9 mouse cellular contexts compared by ENCODE assay signal in the genomic region with DNA sequence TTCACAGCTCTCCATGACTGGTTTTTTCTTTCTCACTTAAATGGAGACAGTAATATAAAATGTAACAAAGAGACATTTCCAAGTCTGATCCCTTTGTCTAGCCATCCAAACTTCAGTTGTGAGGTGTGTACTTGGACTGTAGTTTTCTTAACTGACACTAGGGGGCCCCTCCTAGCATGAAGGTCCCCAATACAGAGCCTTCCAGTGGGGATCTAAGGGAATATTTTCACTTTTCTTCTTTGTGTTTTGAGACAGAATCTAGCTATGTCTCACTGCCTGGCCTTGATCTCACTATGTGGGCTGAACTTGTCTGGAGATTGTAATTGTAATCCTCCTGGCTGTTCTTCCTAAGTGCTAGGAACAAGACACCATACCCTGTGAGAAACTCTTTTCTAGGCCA. TPM values are rescaled to one million over a fixed set of nuclear protein-coding genes. Genes with fewer than 3 reads are reported as not detected.
A peak's percentile ranks its signal among the peaks of the same experiment; 100 is the strongest.
DNase-seq lines count a peak whose midpoint lies in the region; ATAC-seq and TF ChIP-seq lines count a peak whose summit lies in the region.
"Had no signal": no experiment of that assay in that cellular context is flagged by ENCODE, and none has a peak within 500 bp of the region (broad histone marks: within the 10 kb centered on the region; RNA-seq: fewer than 3 reads in every experiment).

No protein-coding gene starts in this region.

- peak; percentile 7 for DNase-seq in left cerebral cortex, adult 11 months (ENCODE audit: low spot score)
- no peak for DNase-seq in left cerebral cortex, postnatal 10 days (ENCODE audit: extremely low spot score in 1 of 2, low spot score in 2 of 2)
- DNase-seq in T-cell, adult 2 months (ENCODE audit: low spot score): peak; percentile 38
- DNase-seq in heart, postnatal 0 days (ENCODE audit: low spot score): peak; percentile 60
- DNase-seq in layer of hippocampus, adult 9-10 months (ENCODE audit: low spot score): peak; percentile 10
- DNase-seq in cerebellum, adult 11 months: no peak

- no peak overlapping the region for H3K27ac ChIP-seq in heart, postnatal 0 days (ENCODE audit: low read depth)

- no peaks in the 10 kb centered on the region for H3K9me3 ChIP-seq in heart, postnatal 0 days (replicated peaks; ENCODE audit: control insufficient read depth, low read length)
- H3K9me3 ChIP-seq: megakaryocyte, embryonic 14.5 days had no signal

- no peak for TF ChIP-seq EP300 in heart, postnatal 0 days (IDR thresholded peaks at IDR 0.05; ENCODE audit: low read depth)

- no peak overlapping the region for H3K9ac ChIP-seq in heart, postnatal 0 days (replicated peaks; ENCODE audit: low read depth, low read length)

- no peaks in the 10 kb centered on the region for H3K4me1 ChIP-seq in heart, postnatal 0 days (ENCODE audit: control insufficient read depth, insufficient read depth)

- TF ChIP-seq CTCF in heart, postnatal 0 days (IDR thresholded peaks at IDR 0.05; ENCODE audit: low read depth): peak; percentile 67

- intact Hi-C loops in left cerebral cortex, postnatal 10 days (cut with DNase I): loop anchor here (10.0 kb wide), 1 partner anchor 270 kb away; no protein-coding TSS in a partner anchor

- H3K4me2 ChIP-seq in heart, postnatal 0 days (ENCODE audit: low read depth, low read length): no peak overlapping the region

- no peak overlapping the region for H3K4me3 ChIP-seq in heart, postnatal 0 days (ENCODE audit: low read depth, low read length)
- H3K4me3 ChIP-seq: megakaryocyte, embryonic 14.5 days had no signal

- ATAC-seq in CD4-positive, CD25-positive, alpha-beta regulatory T cell, adult 4 months: peak; percentile 89
- peak; percentile 49; the same call in 1 of the 2 replicates for ATAC-seq in heart, postnatal 0 days (ENCODE audit: insufficient read depth, low read depth)
- ATAC-seq in neutrophil, adult 5-6 weeks (ENCODE audit: extremely low read depth, insufficient number of reproducible peaks, low FRiP score, poor library complexity, severe bottlenecking): peak; percentile 87; the same call in 1 of the 2 replicates

- H3K27me3 ChIP-seq in heart, postnatal 0 days (ENCODE audit: control insufficient read depth, insufficient read depth, low read length): no peaks in the 10 kb centered on the region
- H3K27me3 ChIP-seq: megakaryocyte, embryonic 14.5 days had no signal

- H3K36me3 ChIP-seq in heart, postnatal 0 days (replicated peaks; ENCODE audit: control insufficient read depth, insufficient read depth, low read length): no peaks in the 10 kb centered on the region

RNA-seq across cellular contexts. Expression of a gene that starts 5.5 kb away (rescaled TPM):
- not detected for total RNA-seq in left cerebral cortex, postnatal 10 days (2021)
- polyA plus RNA-seq in CD4-positive, CD25-positive, alpha-beta regulatory T cell, adult 4 months (2017; shearing (Covaris generic)): not detected
- not detected in 2 replicates for total RNA-seq in heart, postnatal 0 days (2014; rRNA removed; ENCODE audit: low replicate concordance)
- polyA plus RNA-seq in heart, postnatal 0 days (2015; fragmentation: Nextera tagmentation; extraction: Ambion mirVana): not detected in 2 replicates
- 0.23 and 0.25 TPM in 2 replicates for total RNA-seq in neutrophil, adult 5-6 weeks (2017)

RNA-seq across cellular contexts. Expression of a gene that starts 49.5 kb away (rescaled TPM):
- total RNA-seq in left cerebral cortex, postnatal 10 days (2021): not detected
- polyA plus RNA-seq in CD4-positive, CD25-positive, alpha-beta regulatory T cell, adult 4 months (2017; shearing (Covaris generic)): 1 to 10 TPM; 2.2 to 3.7 TPM
- total RNA-seq in heart, postnatal 0 days (2014; rRNA removed; ENCODE audit: low replicate concordance): not detected in 2 replicates
- 0.23 and 0.34 TPM in 2 replicates for polyA plus RNA-seq in heart, postnatal 0 days (2015; fragmentation: Nextera tagmentation; extraction: Ambion mirVana)
- total RNA-seq in neutrophil, adult 5-6 weeks (2017): 0.86 and 1.2 TPM in 2 replicates

Comparison
In these comparisons a context has a peak if more than half of its experiments do, and no peak if none do; other contexts are left out.
1. DNase-seq: peak in left cerebral cortex, adult 11 months (single experiment), T-cell, adult 2 months (single experiment), heart, postnatal 0 days (single experiment) and layer of hippocampus, adult 9-10 months (single experiment); none in left cerebral cortex, postnatal 10 days (0 of 2) and cerebellum, adult 11 months (single experiment).
2. Peak in every context shown above with its lines, with median percentiles within 50 percentile points of each other: ATAC-seq.